Mouse (Mus musculus): ENCODE data around the gene Cdh10.

GRCm38 (mm10) chr15:18809148-18809827 lies 9.5 kb upstream of the Cdh10 start:
- TF ChIP-seq CTCF (IDR thresholded peaks at IDR 0.05; ENCODE audit: low read depth, low read length) (no peak), POLR2A (IDR thresholded peaks at IDR 0.05; ENCODE audit: borderline replicate concordance, low read depth, low read length) (no peak)

Data from bone marrow macrophage, adult 2 months (primary cell).